Mouse (Mus musculus) hindbrain, embryonic 10.5 days (tissue): ENCODE data around the gene Amh. TPM values are rescaled to one million over a fixed set of nuclear protein-coding genes. Genes with fewer than 3 reads are reported as not detected.
"Not testable (repeated sequence)": the region's sequence is repeated elsewhere in the genome, so short reads cannot be mapped to it uniquely, and the experiment has no call there.

Source experiments
- DNase-seq: peaks from one replicate; pipeline ENCODE4 v3.0.0-alpha.2; 2017; ENCODE audit warnings: low spot score
- H3K27ac ChIP-seq: fragments of 300-500 bp; sonication (generic); 2 replicates; pipeline ENCODE4 v1.5.1; 2016; ENCODE audit warnings: mild to moderate bottlenecking, moderate library complexity
- H3K27me3 ChIP-seq: fragments of 300-500 bp; sonication (generic); 2 replicates; pipeline ENCODE4 v1.6.1; 2016; ENCODE audit warnings: mild to moderate bottlenecking; ENCODE audit not compliant: poor library complexity, insufficient read depth, severe bottlenecking
- H3K36me3 ChIP-seq: fragments of 300-500 bp; sonication (generic); 2 replicates; pipeline ENCODE4 v1.6.1; 2016; ENCODE audit warnings: mild to moderate bottlenecking, moderate library complexity
- H3K4me1 ChIP-seq: fragments of 300-500 bp; sonication (generic); replicated peaks from 2 replicates; pipeline ENCODE4 v1.6.1; 2016; ENCODE audit warnings: mild to moderate bottlenecking
- H3K4me3 ChIP-seq: fragments of 300-500 bp; sonication (generic); 2 replicates; pipeline ENCODE4 v1.5.1; 2016; ENCODE audit warnings: mild to moderate bottlenecking, moderate library complexity
- H3K9me3 ChIP-seq: fragments of 300-500 bp; sonication (generic); 2 replicates; pipeline ENCODE4 v1.6.1; 2016; ENCODE audit warnings: mild to moderate bottlenecking, moderate library complexity
- WGBS: fragments of 180-500 bp; shearing (Covaris S2); methylation state at CpG from one replicate; pipeline ENCODE4 v1.1.7; 2016; 5-methylcytosine and 5-hydroxymethylcytosine counted together
- polyA plus RNA-seq: library from polyadenylated mRNA; unstranded; fragments of >200 nt; fragmentation: Nextera tagmentation; extraction: Ambion mirVana; gene quantifications from 2 replicates; pipeline ENCODE4 v1.2.1, GENCODE M21; 2016

Gene Amh
- polyA plus RNA-seq, 1 experiment from 2014 or later = 0.12 TPM

DNA sequence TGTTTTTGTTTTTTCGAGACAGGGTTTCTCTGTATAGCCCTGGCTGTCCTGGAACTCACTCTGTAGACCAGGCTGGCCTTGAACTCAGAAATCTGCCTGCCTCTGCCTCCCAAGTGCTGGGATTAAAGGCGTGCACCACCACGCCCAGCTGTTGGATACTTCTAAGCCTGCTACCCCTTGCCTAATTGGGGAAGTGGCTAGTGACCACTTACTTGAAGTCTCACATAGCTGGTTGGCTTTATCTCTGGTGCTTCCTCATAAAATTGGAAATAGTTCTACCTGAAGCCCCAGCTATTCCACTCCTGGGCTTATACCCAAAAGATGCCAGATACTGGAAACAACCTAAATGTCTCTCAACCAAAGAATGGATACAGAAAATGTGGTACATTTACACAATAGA, 11.3 kb downstream of the Amh start:
- DNase-seq, H3K4me1 ChIP-seq, H3K4me3 ChIP-seq, H3K36me3 ChIP-seq, H3K27ac ChIP-seq, H3K9me3 ChIP-seq: not testable (repeated sequence)
- peaks cover 12% of the 10 kb centered on the region; the same call in 1 of the 2 replicates for H3K27me3 ChIP-seq
- 90% methylated on average over 3 of the region's 3 CpGs for WGBS

GRCm38 (mm10) chr10:80817164-80817563, 12.1 kb downstream of the Amh start:
- DNase-seq = no peak
- no peaks in the 10 kb centered on the region for H3K36me3 ChIP-seq
- WGBS = 79% methylated on average over 2 of the region's 2 CpGs
- H3K27me3 ChIP-seq = peaks cover 4% of the 10 kb centered on the region; the same call in 1 of the 2 replicates
- no peaks in the 10 kb centered on the region for H3K9me3 ChIP-seq
- no peak overlapping the region for H3K27ac ChIP-seq
- H3K4me3 ChIP-seq = no peak overlapping the region
- peaks cover 6% of the 10 kb centered on the region; the same call in 1 of the 2 replicates for H3K4me1 ChIP-seq

- H3K36me3 ChIP-seq, H3K4me1 ChIP-seq, H3K27me3 ChIP-seq, H3K4me3 ChIP-seq, H3K27ac ChIP-seq, DNase-seq, H3K9me3 ChIP-seq: not testable (repeated sequence)
- WGBS = 87% methylated on average over 7 of the region's 7 CpGs
These were observed 12.9 kb downstream of the Amh start for GRCm38 (mm10) chr10:80817955-80818354.

GRCm38 (mm10) chr10:80818599-80819281, 13.7 kb downstream of the Amh start:
- Histone ChIP-seq H3K27me3 (no peaks in the 10 kb centered on the region), H3K9me3 (no peaks in the 10 kb centered on the region), H3K4me3 (no peak overlapping the region), H3K36me3 (no peaks in the 10 kb centered on the region), H3K27ac (no peak overlapping the region), H3K4me1 (no peaks in the 10 kb centered on the region)
- DNase-seq = no peak
- WGBS = 51% methylated on average over 6 of the region's 6 CpGs

DNA sequence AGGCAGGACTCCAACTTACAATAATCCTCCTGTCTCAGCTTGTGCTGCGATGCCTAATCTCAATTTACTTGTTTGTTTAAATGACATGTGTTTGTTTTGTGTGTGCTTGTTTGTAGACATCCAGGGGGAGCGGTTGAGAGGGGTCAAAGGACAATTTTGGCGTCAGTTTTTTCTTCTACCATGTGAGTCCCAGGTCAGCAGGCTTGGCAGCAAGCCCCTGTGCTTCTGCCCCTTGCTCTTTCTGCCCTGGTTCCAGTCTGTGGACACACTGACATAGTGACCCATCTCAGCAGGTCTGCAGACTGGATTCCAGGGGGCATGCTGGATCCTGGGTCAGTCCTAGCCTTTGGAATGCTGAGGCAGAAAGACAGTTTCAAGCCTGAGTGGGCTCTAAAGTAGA, 14.4 kb downstream of the Amh start:
- 61% methylated on average over 3 of the region's 3 CpGs for WGBS
- H3K27me3 ChIP-seq = no peaks in the 10 kb centered on the region
- H3K27ac ChIP-seq = no peak overlapping the region
- no peaks in the 10 kb centered on the region for H3K36me3 ChIP-seq
- no peak for DNase-seq
- 0 out of 2 replicates have a peak, but pooled peaks cover 2% of the 10 kb centered on the region for H3K4me1 ChIP-seq
- no peaks in the 10 kb centered on the region for H3K9me3 ChIP-seq
- no peak overlapping the region for H3K4me3 ChIP-seq

DNA sequence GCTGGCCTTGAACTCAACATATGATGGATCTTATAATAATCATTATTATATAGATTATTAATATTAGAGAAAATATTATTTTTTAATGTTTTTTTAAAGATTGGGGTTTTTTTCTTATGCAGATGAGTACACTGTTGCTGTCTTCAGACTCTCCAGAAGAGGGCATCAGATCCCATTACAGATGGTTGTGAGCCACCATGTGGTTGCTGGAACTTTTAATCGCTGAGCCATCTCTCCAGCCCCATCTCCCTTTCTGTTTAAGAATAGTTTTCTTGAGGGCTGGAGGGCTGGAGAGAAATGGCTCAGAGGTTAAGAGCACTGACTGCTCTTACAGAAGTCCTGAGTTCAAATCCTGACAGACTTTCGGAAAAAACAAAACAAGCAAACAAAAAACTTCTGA, 16.9 kb downstream of the Amh start:
- Histone ChIP-seq H3K36me3 (no peaks in the 10 kb centered on the region), H3K4me1 (peaks cover 8% of the 10 kb centered on the region), H3K4me3 (no peak overlapping the region), H3K27ac (no peak overlapping the region), H3K27me3 (no peaks in the 10 kb centered on the region), H3K9me3 (no peaks in the 10 kb centered on the region)
- WGBS = 41% methylated on average over 2 of the region's 2 CpGs
- no peak for DNase-seq

DNA sequence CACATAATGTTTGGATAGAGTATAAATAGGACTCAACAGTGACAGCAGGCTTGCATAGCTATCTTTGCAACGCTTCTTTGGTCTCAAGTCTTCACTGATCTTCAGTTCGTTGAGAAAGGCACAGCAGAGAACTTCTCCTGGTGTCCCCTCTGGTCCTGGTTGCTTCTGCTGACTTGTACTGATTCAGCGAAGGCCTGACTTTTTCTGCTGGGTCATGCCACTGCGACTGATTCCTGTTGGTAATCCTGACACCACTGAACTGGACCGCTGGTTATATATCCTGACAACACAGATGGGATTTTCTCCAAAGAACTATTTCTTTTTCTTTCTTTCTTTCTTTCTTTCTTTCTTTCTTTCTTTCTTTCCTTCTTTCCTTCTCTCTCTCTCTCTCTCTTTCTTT, 17.5 kb downstream of the Amh start:
- Histone ChIP-seq H3K4me3 (no peak overlapping the region), H3K36me3 (no peaks in the 10 kb centered on the region), H3K27ac (no peak overlapping the region), H3K27me3 (no peaks in the 10 kb centered on the region), H3K4me1 (peaks cover 11% of the 10 kb centered on the region), H3K9me3 (no peaks in the 10 kb centered on the region)
- no peak for DNase-seq
- WGBS = 90% methylated on average over 5 of the region's 5 CpGs

DNA sequence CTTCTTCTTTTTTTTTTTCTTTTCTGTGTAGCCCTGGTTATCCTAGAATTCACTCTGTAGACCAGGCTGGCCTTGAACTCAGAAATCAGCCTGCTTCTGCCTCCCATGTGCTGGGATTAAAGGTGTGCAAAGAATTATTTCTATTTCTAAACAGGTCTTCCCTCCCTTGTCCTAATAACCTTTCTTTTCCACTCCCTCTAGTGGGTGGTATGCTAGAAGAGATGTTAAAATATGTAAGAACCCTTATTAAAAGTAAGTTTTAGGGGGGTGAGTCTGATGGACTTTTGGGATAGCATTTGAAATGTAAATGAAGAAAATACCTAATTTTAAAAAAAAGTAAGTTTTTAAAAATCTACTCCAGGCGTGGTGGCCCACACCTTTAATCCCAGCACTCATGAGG, 18.3 kb downstream of the Amh start:
- no peak overlapping the region for H3K4me3 ChIP-seq
- DNase-seq = no peak
- H3K9me3 ChIP-seq = no peaks in the 10 kb centered on the region
- H3K36me3 ChIP-seq = peaks cover 8% of the 10 kb centered on the region
- H3K4me1 ChIP-seq = peaks cover 19% of the 10 kb centered on the region
- H3K27ac ChIP-seq = no peak overlapping the region
- H3K27me3 ChIP-seq = no peaks in the 10 kb centered on the region
- WGBS = 83% methylated on average over 1 of the region's 1 CpGs

DNA sequence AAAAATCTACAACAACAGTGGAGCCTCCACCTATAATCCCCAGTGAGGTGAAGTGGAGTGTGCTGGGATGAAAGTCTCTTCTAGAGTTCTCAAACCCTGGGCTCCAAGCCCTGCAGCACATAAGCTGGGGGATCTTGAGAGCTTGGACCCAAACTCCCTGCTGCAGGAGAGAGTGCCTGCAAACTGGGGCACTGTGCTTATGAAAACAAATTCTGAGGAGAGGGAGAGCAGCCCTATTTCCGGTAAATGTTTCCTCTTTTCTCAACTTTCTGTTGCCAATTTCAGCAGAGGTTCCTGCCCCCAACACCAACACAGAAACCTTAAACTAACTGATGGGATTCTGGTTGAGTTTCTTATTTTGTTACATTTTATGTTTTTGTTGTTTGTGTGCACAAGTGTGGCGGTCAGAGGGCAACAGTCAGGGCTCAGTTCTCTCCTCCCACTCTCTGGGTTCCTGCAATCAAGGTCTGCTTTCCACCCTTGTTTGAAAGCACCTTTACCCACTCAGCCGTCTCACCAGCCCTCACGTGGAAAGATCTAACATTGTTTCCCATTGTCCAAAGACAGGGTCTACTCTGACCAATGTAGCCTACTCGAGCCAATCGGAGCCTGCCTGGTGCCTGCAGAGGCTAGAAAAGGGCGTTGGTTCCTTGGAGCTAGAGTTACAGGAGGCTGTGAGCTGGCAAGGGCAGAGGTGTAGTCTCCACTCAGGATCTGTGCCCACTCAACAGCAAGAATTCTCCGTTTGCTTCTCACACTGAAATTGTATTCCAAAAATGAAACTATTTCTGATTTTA, 19.0 kb downstream of the Amh start:
- WGBS = 69% methylated on average over 8 of the region's 8 CpGs
- no peak overlapping the region for H3K4me3 ChIP-seq
- H3K27ac ChIP-seq = no peak overlapping the region
- peaks cover 22% of the 10 kb centered on the region for H3K4me1 ChIP-seq
- no peaks in the 10 kb centered on the region for H3K27me3 ChIP-seq
- H3K36me3 ChIP-seq = peaks cover 13% of the 10 kb centered on the region
- H3K9me3 ChIP-seq = no peaks in the 10 kb centered on the region
- no peak for DNase-seq

DNA sequence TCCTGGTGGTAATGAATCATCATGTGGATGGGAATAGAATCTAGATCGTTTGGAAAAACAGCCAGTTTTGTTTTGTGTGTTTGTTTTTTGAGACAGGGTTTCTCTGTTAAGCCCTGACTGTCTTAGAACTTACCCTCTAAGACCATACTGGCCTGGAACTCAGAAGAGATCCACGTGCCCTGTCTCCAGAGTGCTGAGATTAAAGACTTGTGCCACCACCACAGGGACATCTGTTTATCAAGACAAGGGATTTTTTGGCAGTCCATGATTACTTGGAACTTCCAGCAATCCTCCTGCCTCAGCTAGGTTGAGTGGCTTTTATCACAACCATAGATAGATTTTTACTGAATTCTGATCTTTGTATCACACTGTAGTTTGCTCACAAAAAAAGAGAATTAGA, 19.8 kb downstream of the Amh start:
- Histone ChIP-seq H3K27me3 (no peaks in the 10 kb centered on the region), H3K4me1 (peaks cover 30% of the 10 kb centered on the region), H3K9me3 (no peaks in the 10 kb centered on the region), H3K36me3 (peaks cover 21% of the 10 kb centered on the region), H3K4me3 (no peak overlapping the region), H3K27ac (no peak overlapping the region)
- no peak for DNase-seq
- 77% methylated on average over 2 of the region's 2 CpGs for WGBS

- Histone ChIP-seq H3K4me3 (peak within 1 kb of the TSS; percentile 89), H3K27me3 (no peaks in the 10 kb centered on the region), H3K36me3 (peaks cover 31% of the 10 kb centered on the region), H3K4me1 (peaks cover 45% of the 10 kb centered on the region), H3K27ac (peak within 1 kb of the TSS; percentile 97), H3K9me3 (no peaks in the 10 kb centered on the region)
- DNase-seq = peak; percentile 99
- WGBS = under 1% methylated on average over 82 of the region's 82 CpGs
These were observed 21.4 kb downstream of the Amh start, which contains the start of gene Oaz1 for GRCm38 (mm10) chr10:80826151-80827062. TSS of gene Oaz1 (plus strand) at chr10:80826656.

- DNase-seq = no peak
- 9% methylated on average over 29 of the region's 29 CpGs for WGBS
- H3K27ac ChIP-seq = peak overlapping the region; percentile 97
- H3K4me1 ChIP-seq = peaks cover 53% of the 10 kb centered on the region
- no peaks in the 10 kb centered on the region for H3K27me3 ChIP-seq
- peak overlapping the region; percentile 89 for H3K4me3 ChIP-seq
- peaks cover 31% of the 10 kb centered on the region for H3K36me3 ChIP-seq
- no peaks in the 10 kb centered on the region for H3K9me3 ChIP-seq
These were observed 22.2 kb downstream of the Amh start for GRCm38 (mm10) chr10:80827063-80827869.
